In the genomic region with DNA sequence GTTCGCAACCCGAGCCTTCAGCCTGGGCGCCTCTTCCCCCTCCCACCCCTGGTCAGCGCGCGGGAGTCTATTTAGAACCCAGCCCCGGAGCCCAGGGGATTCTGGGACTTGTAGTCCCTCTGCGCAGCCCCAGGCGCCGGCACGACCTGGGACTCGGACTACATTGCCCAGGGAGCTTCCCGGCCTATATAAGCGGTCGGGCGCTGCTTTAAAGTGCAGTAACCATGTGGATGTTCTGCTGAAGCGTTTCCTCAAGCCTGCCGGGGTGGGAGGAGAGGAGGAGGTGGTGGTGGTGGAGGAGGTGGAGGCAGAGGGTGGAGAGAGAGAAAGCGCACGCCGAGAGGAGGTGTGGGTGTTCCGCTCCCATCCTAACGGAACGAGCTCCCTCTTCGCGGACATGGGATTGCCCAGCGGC, we compare ENCODE assay signal across 8 mouse cellular contexts. TPM values are rescaled to one million over a fixed set of nuclear protein-coding genes. Genes with fewer than 3 reads are reported as not detected.
A peak's percentile ranks its signal among the peaks of the same experiment; 100 is the strongest.
DNase-seq lines count a peak whose midpoint lies in the region; ATAC-seq and TF ChIP-seq lines count a peak whose summit lies in the region.

Gene Itpr1, plus strand, starts transcription at position 216 of the 415 bp plus-strand sequence.

- under 1% methylated on average over 26 of the region's 27 CpGs for WGBS in kidney, embryonic 14.5 days
- WGBS in limb, embryonic 15.5 days: under 1% methylated on average over 27 of the region's 27 CpGs

- H3K27me3 ChIP-seq in kidney, embryonic 14.5 days (ENCODE audit: control insufficient read depth, insufficient read depth, low read length): no peaks in the 10 kb centered on the region
- no peaks in the 10 kb centered on the region for H3K27me3 ChIP-seq in limb, embryonic 15.5 days

- peak within 1 kb of the TSS; percentile 72 for H3K9ac ChIP-seq in kidney, embryonic 14.5 days (ENCODE audit: low read depth, low read length)
- H3K9ac ChIP-seq in limb, embryonic 15.5 days: peak within 1 kb of the TSS; percentile 62

- peak within 1 kb of the TSS; percentile 93 for H3K4me3 ChIP-seq in bone marrow macrophage, adult 2 months (ENCODE audit: insufficient read depth, low read length)
- peak within 1 kb of the TSS; percentile 80 for H3K4me3 ChIP-seq in embryonic fibroblast, embryonic 13.5 days (ENCODE audit: insufficient read depth, low read length)
- H3K4me3 ChIP-seq in kidney, embryonic 14.5 days (ENCODE audit: low read length): peak within 1 kb of the TSS; percentile 78
- peak within 1 kb of the TSS; percentile 75 for H3K4me3 ChIP-seq in limb, embryonic 15.5 days

- no peak within 1 kb of the TSS for H3K27ac ChIP-seq in bone marrow macrophage, adult 2 months (ENCODE audit: insufficient read depth, low read depth, low read length)
- H3K27ac ChIP-seq in embryonic fibroblast, embryonic 13.5 days (ENCODE audit: insufficient read depth, low read length): peak within 1 kb of the TSS; percentile 84
- peak within 1 kb of the TSS; percentile 57 for H3K27ac ChIP-seq in kidney, embryonic 14.5 days (ENCODE audit: low read depth, low read length)
- peak within 1 kb of the TSS; percentile 80 for H3K27ac ChIP-seq in limb, embryonic 15.5 days

- 0 out of 2 replicates have a peak, but pooled peaks have one; percentile 47 for TF ChIP-seq POLR2A in bone marrow macrophage, adult 2 months (IDR thresholded peaks at IDR 0.05; ENCODE audit: borderline replicate concordance, low read depth, low read length)
- TF ChIP-seq POLR2A in embryonic fibroblast, embryonic 13.5 days (IDR thresholded peaks at IDR 0.05; ENCODE audit: low read depth, low read length): peak; percentile 99

- no peaks in the 10 kb centered on the region for H3K36me3 ChIP-seq in kidney, embryonic 14.5 days (ENCODE audit: control insufficient read depth, insufficient read depth, low read length)
- H3K36me3 ChIP-seq in limb, embryonic 15.5 days: no peaks in the 10 kb centered on the region

- peaks cover 6% of the 10 kb centered on the region for H3K4me1 ChIP-seq in bone marrow macrophage, adult 2 months (ENCODE audit: control insufficient read depth, insufficient read depth, low read length)
- H3K4me1 ChIP-seq in embryonic fibroblast, embryonic 13.5 days (ENCODE audit: control insufficient read depth, insufficient read depth, low read length): no peaks in the 10 kb centered on the region
- H3K4me1 ChIP-seq in kidney, embryonic 14.5 days (ENCODE audit: control insufficient read depth, insufficient read depth, low read length): peaks cover 9% of the 10 kb centered on the region
- H3K4me1 ChIP-seq in limb, embryonic 15.5 days: peaks cover 16% of the 10 kb centered on the region

- DNase-seq in A20 (ENCODE audit: low read depth, low spot score): peak; percentile 99
- DNase-seq in heart, adult 9 months (ENCODE audit: low spot score in 2 of 2): peak; percentile 98 to 100
- peak; percentile 94 to 95 for DNase-seq in monocyte, adult 2 months (ENCODE audit: low read depth in 1 of 2, low spot score in 2 of 2)
- peak; percentile 98 to 99 for DNase-seq in spleen, postnatal 36 days (ENCODE audit: low spot score in 2 of 2)

- H3K9me3 ChIP-seq in kidney, embryonic 14.5 days (ENCODE audit: control insufficient read depth, low read length): no peaks in the 10 kb centered on the region
- no peaks in the 10 kb centered on the region for H3K9me3 ChIP-seq in limb, embryonic 15.5 days

- peak within 1 kb of the TSS; percentile 64 for H3K4me2 ChIP-seq in kidney, embryonic 14.5 days (replicated peaks; ENCODE audit: low read depth, low read length)
- H3K4me2 ChIP-seq in limb, embryonic 15.5 days: peak within 1 kb of the TSS; percentile 81

- no peak for TF ChIP-seq CTCF in bone marrow macrophage, adult 2 months (IDR thresholded peaks at IDR 0.05; ENCODE audit: low read depth, low read length)
- no peak for TF ChIP-seq CTCF in embryonic fibroblast, embryonic 13.5 days (IDR thresholded peaks at IDR 0.05; ENCODE audit: borderline replicate concordance, insufficient read depth, low read length)

- ATAC-seq in kidney, embryonic 14.5 days (ENCODE audit: low FRiP score, low TSS enrichment): peak; percentile 100
- ATAC-seq in limb, embryonic 15.5 days (ENCODE audit: insufficient number of reproducible peaks, low FRiP score, low TSS enrichment, low read depth): peak; percentile 99

RNA-seq across cellular contexts. Expression of gene Itpr1, which starts in this region (rescaled TPM):
- 7.7 and 10.9 TPM in 2 replicates for polyA plus RNA-seq in bone marrow macrophage, adult 2 months (2012; ENCODE audit: insufficient read depth, insufficient read length, missing spikeins)
- 31.4 and 38.0 TPM in 2 replicates for polyA plus RNA-seq in embryonic fibroblast, embryonic 13.5 days (2011; ENCODE audit: insufficient read length, low read depth, missing spikeins)
- 13.8 and 22.4 TPM in 2 replicates for polyA plus RNA-seq in kidney, embryonic 14.5 days (2014; fragmentation: Nextera tagmentation; extraction: Ambion mirVana)
- 7.4 and 9.0 TPM in 2 replicates for polyA plus RNA-seq in limb, embryonic 15.5 days (2015; fragmentation: Nextera tagmentation; extraction: Ambion mirVana)
